Mouse (Mus musculus) v-Abl transformed pro-B cells (cell line): ENCODE results near the gene Dao.

Source experiments
- in situ Hi-C, 2 experiments: fragments of 400-800 bp; cut with MboI; formaldehyde crosslinking; loops; one replicate each; pipeline ENCODE4 v1.15.1; 2025; ENCODE audit not compliant: unreplicated experiment in 2 of 2

Gene Dao

DNA sequence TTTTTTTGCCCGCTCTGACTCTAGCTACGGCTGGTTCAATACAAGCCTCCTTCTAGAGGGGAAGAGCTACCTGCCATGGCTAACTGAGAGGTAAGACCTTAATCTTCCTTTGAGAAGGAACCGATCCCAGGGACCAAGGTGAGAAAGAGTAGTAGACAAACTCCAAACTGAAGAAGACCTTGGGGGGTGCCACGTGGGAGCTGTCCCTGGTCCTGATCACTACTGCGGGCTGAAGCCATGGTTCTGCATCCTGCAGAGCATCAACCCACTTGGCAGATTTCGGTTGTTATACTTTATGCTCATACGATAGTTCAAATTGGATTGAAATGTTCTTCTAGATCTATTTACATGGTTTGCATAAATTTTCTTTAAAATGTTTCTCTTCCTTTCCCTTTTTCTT lies 11.6 kb downstream of the Dao start:
- in situ Hi-C loops = no loop called here

GRCm38 (mm10) chr5:114024390-114024789 lies 20.9 kb downstream of the Dao start:
- in situ Hi-C loops = no loop called here

GRCm38 (mm10) chr5:114024885-114025284 lies 21.4 kb downstream of the Dao start:
- in situ Hi-C loops = loop anchor here in 1 of 2 experiments (25.0 kb wide), 2 partner anchors 663 to 838 kb away; partner anchors contain the start of gene Aym1

GRCm38 (mm10) chr5:114027217-114027944 lies 23.9 kb downstream of the Dao start:
- in situ Hi-C loops = loop anchor here in 1 of 2 experiments (25.0 kb wide), 2 partner anchors 665 to 840 kb away; partner anchors contain the start of gene Aym1

- in situ Hi-C loops = loop anchor here in 1 of 2 experiments (25.0 kb wide), 2 partner anchors 666 to 841 kb away; partner anchors contain the start of gene Aym1
Observed at GRCm38 (mm10) chr5:114028111-114028510, 24.6 kb downstream of the Dao start.

GRCm38 (mm10) chr5:114030652-114031051 lies 27.1 kb downstream of the Dao start:
- in situ Hi-C loops = loop anchor here in 1 of 2 experiments (25.0 kb wide), 2 partner anchors 668 to 843 kb away; partner anchors contain the start of gene Aym1

DNA sequence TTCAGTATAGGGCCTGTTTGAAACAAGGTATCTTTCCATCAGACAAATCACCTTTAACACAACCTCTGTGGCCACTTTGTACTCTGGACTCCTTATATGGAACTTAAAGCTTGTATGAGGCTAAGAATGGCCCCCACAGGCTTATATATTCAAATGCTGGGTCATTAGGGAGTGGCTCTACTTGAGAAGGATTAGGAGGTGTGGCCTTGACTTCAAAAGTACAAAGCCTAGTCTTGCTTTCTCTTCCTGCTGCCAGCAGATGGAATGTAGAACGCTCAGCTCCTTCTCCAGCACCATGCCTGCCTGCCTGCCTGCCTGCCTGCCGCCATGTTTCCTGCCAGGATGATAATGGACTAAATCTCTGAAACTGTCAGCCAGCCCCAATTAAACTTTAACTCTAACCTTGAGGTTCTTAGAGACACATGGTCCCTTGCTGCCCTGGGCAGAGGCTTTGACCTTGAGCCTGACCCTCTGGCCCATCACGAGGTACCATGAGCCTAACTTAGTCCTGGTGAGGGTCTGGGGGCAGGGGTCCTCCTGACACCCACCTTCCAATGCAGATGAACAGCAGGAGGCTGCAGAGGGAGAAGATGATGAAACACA lies 28.8 kb downstream of the Dao start:
- in situ Hi-C loops = loop anchor here in 1 of 2 experiments (25.0 kb wide), 2 partner anchors 670 to 845 kb away; partner anchors contain the start of gene Aym1

DNA sequence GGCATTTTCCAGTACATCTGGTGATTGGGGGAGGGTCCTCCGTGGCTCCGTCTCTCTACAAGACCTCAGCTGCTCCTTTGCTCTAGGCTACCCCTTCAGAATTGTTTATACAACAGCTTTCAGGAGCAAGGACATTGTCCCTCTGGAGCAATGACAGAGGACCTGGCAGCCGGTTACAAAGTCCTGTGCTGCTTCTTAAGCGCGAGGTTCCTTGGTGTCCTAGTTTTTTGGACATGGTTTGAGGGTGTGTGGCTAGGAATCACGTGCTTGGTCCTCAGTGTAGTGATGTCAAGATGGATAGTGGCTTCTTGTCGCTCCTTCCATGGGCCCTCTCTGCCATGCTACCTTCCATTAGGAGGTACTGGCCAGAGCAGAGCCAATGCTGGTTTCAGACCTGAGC lies 30.9 kb downstream of the Dao start:
- in situ Hi-C loops = loop anchor here in 1 of 2 experiments (25.0 kb wide), 2 partner anchors 672 to 847 kb away; partner anchors contain the start of gene Aym1

DNA sequence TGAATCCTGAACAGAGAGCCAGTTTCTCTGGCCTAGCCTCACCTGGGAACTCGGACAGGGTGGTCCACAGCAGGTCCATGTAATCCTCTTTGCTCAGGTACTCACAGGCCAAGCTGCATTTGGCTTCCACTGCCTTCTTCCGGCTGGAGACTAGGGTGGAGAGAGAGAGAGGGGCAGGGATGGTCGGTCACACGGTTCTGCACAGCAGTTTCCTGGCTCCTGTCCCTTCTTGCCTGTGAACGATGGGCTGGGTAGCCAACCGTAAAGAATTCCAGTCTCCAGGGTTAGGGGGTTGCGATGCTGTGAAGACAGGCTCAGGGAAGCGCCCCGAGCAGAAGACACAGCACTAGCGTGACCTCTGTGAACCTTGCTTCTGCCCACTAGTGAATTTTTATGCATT lies 31.6 kb downstream of the Dao start:
- in situ Hi-C loops = loop anchor here in 1 of 2 experiments (25.0 kb wide), 2 partner anchors 673 to 848 kb away; partner anchors contain the start of gene Aym1

DNA sequence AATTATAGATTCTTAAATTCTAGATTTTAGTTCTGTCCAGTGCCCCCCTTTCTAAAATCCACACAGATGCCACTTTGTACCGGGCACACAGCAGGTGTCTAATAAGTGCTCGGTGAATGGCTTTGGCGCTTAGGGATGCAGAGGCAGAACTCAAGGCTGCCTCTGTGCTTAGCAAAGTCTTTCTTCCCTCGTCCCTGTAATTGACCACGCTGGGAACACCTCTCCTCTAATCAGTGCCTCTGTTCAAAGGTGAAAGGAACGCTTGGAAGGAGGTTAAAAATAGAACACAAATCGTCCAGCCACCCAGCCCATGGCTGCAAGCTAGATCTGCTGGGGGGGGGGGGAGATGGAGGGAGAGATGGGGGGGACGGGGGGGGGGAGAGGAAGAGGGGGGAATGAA lies 37.0 kb downstream of the Dao start:
- in situ Hi-C loops = loop anchor here (5.0 to 25.0 kb wide), 4 partner anchors 83 to 853 kb away; partner anchors contain the start of gene Aym1 (in 1 of the 2)

DNA sequence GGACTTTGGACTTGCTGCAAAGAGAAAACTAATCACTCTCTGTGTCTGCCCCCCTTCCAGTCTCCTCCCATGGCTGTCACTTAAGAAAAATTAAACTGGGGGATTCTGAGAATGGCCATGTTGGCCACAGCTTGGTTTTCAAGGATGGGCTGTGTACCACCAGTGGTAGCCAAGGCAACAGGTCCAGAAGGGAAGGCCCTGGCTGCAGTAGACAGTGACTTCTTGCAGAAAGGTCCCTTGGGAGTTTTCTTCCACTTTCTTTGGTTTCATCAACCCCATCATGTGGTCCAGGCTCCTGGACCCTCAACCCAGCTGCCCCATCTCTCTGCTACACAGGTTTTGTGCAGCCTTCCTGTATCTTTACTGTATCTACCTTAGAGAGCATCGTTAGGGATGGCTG lies 37.4 kb downstream of the Dao start:
- in situ Hi-C loops = loop anchor here (5.0 to 25.0 kb wide), 4 partner anchors 84 to 854 kb away; partner anchors contain the start of gene Aym1 (in 1 of the 2)

DNA sequence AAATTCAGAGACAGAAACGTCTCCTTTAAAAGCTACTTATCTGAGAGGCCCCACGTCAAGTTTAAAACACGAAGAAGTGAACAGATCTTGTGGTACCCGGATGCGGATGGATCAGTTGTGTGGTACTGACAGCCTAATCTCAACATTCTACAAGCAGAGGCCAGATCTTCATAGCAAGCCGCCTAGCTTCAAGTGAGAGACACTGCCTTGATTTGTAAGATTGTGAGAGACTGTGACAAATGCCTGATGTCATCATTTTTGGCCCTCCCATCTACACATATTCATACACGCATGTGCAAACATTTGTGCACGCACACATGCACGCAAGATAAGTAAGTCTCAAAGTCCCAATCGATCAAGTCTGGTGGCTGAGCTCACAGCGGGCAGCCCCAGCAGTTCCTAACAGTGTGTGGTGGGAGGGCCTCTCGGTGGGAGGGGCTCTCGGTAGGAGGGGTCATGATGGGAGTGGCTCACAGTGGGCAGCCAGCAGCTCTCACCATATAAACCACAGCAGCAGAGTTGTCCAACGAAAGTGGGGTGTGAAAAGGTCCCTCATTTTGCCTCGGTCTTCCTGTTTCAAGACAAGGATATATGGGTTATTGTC lies 37.9 kb downstream of the Dao start:
- in situ Hi-C loops = loop anchor here (5.0 to 25.0 kb wide), 4 partner anchors 84 to 854 kb away; partner anchors contain the start of gene Aym1 (in 1 of the 2)

DNA sequence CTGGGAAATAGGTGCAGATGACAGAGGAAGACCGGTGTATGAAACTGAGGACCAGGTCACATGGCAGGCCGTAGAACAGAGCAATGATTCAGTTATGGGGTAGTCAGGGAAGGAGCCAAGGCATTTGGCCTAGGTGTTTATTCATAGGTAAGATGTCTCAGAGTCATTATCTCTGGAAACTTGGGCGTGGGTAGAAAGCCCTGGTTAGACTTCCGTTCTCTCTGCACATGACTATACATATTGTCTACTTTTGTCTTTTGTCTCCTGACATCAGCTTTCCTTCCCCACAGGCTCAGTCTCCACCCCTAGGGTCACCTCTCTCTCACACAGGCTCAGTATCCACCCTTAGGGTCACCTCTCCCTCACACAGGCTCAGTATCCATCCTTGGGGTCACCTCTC lies 40.3 kb downstream of the Dao start:
- in situ Hi-C loops = loop anchor here (5.0 to 25.0 kb wide), 4 partner anchors 86 to 856 kb away; partner anchors contain the start of gene Aym1 (in 1 of the 2)

- in situ Hi-C loops = loop anchor here (5.0 to 25.0 kb wide), 6 partner anchors 88 to 858 kb away; partner anchors contain the start of gene Aym1 (in 1 of the 2)
Observed at GRCm38 (mm10) chr5:114045134-114045533, 41.6 kb downstream of the Dao start.

DNA sequence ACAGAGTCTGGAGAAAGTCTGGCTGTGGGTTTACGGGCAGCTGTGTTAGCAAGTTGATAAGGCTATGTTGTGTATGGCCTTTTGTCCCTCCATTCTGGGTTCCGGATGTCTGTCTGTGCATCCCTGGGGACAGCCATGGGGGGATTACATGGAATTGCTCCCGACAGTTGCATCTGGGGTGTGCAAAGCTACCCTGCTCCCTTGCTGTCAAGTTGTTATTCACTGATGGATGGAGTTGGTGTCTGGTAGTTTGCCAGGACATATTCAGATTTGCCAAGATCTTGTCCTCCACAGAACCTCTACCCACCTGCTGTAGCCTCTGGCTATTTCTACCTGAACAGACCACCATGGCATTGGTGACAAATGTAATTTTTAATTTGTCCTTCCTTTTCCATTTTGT lies 42.6 kb downstream of the Dao start:
- in situ Hi-C loops = loop anchor here (5.0 to 25.0 kb wide), 6 partner anchors 89 to 859 kb away; partner anchors contain the start of gene Aym1 (in 1 of the 2)

DNA sequence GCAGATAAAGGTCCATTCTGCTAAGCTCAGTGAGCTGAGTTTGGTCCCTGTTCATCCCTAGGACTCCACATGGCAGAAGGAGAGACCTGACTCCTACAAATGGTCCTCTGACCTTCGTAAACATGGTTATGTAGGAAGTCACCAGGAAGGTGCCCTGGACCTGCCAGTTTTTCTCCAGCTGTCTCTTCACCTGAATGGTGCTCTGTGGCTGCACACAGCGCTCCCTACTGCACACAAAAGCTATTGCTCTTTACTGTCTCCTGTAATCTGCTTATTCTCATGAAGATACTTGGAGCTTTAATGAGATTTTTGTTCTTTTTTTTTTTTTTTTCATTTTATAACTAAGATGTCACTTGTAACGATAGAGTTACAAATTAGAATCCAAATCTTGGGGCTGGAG lies 43.1 kb downstream of the Dao start:
- in situ Hi-C loops = loop anchor here (5.0 to 25.0 kb wide), 6 partner anchors 89 to 859 kb away; partner anchors contain the start of gene Aym1 (in 1 of the 2)

- in situ Hi-C loops = loop anchor here (5.0 to 25.0 kb wide), 6 partner anchors 90 to 860 kb away; partner anchors contain the start of gene Aym1 (in 1 of the 2)
Observed at GRCm38 (mm10) chr5:114047182-114047581, 43.7 kb downstream of the Dao start.

- in situ Hi-C loops = loop anchor here (5.0 to 25.0 kb wide), 6 partner anchors 92 to 862 kb away; partner anchors contain the start of gene Aym1 (in 1 of the 2)
Observed at GRCm38 (mm10) chr5:114048731-114049308, 45.3 kb downstream of the Dao start.

- in situ Hi-C loops = loop anchor here (5.0 to 10.0 kb wide), 2 partner anchors 252 to 255 kb away; no protein-coding TSS in a partner anchor
Observed at GRCm38 (mm10) chr5:114052246-114052761, 48.8 kb downstream of the Dao start.
